Mouse (Mus musculus): ENCODE measurements around the gene Chpt1.
"Not testable (repeated sequence)": the region's sequence is repeated elsewhere in the genome, so short reads cannot be mapped to it uniquely, and the experiment has no call there.

Chpt1 gene

DNA sequence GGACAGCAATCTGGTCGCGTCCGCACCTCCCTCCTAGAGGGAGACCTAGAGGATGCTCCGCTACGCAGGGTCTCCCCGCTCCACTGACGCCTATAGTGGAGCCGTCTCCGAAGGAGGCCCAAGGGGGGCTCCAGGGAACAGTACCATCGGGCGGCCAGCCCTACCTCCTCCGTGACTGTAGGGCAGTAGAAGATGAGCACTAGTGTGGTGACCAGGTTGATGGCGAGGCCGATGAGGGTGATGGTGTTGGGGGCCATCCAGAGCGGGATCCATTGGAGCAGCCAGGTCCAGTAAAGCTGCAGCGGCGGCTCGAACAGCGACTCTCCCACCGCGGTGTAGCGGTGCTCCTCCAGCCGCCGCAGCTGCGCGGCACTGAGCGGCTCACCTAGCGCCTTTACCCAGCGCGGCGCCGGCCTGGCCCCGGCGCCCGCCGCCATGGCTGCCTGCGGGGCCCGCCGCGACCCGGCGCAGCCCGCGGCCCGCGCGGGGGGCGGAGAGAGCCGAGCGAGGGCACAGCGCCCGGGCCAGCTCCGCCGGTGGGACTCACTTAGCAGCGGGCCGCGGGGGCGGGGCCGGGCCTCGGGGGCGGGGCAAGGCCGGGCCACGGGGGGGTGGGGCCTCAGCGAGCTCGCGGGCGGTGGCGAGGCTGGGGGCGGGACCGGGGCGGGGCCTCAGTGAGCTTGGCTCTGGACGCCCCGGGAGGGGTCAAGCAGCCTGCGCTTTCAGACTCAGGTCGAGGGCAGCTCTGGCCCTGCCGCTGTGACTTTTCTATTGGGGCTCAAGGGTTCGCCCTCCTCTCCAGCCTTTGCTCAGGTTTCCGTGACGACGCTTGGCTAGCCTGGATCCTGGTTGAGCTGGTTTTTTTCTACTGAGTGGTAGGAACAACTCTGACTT is at the start of gene Chpt1:
Gene Chpt1 (minus strand): TSS at position 653 of the 894 bp plus-strand sequence.
- DNase-seq (ENCODE audit: low spot score in 2 of 2): peak; percentile 80 to 82

DNA sequence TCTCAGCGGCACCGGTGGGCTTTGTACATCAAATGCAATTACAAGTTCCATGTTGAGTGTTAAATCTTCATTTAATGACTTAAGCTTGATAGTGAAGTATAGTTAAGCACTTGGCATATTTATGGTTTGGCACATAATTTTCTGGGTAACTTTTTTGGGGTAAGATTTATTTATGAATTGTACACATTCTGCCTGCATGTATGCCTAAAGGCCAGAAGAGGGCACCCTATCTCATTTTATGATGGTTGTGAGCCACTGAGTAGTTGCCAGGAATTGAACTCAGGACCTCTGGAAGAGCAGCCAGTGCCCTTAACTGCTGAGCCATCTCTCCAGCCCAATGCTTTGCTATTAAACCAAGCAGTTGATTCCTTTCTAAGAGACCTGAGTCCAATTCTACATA is 48.9 kb upstream of the Chpt1 start:
- DNase-seq (ENCODE audit: low spot score in 2 of 2): no peak

GRCm38 (mm10) chr10:88550225-88550624 is 46.4 kb upstream of the Chpt1 start:
- no peak for DNase-seq (ENCODE audit: low spot score in 2 of 2)

DNA sequence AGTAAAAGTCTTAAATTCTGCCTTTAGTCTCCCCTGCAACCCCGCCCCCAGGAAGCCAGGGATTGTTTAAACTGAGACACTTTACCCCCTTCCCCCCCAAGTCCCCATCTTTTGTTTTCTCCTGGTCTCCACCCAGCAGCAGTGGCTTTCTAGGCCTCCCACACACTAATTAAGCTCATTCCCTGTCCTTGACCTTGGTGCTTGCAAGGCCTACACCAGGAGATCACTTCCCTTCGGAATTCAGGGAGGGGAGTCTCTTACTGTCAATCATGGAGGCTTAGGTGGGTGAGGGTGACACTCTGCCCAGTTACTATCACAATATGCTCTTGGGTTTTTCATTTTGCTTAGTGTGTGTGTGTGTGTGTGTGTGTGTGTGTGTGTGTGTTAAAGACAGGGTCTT is 43.8 kb upstream of the Chpt1 start:
- no peak for DNase-seq (ENCODE audit: low spot score in 2 of 2)

- no peak for DNase-seq (ENCODE audit: low spot score in 2 of 2)
Measured at GRCm38 (mm10) chr10:88530631-88531030, 26.8 kb upstream of the Chpt1 start.

DNA sequence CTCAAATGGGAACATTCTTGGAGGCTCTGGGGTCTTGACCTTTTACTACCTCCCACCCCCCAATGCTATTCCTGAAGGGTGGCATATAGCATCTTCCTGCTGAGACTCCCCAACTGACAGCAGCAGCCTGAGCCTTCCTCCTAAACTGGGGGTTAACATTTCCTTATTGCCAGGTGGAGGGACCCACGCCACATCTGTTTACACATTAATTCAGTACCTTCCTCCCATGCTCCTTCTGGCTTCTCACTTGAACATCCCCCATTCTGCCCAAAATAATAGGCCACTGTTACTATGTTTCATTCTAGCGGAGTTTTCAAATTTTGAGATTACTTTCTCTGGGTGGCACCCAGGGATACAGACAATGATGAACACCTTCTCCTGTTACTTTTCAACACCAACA is 20.1 kb upstream of the Chpt1 start:
- no peak for DNase-seq (ENCODE audit: low spot score in 2 of 2)

DNA sequence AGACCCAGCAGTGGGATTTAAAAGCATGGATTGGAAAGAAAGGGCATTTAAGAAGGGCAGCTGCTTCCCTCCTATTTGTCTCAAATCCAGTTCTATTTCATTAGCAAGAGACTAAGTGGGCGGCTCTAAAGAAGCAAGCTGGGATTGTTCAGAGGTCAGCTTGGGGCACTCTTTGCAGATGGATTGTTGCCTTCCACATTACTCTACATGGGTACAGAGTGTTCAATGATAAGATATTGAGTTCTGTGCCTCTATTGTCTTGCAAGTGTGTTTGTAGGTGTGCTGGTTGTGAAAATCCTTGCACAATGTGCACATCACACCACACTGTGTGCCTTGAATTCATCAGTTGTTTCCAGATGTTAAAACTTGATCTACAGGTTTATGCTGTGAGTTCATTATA is 19.3 kb upstream of the Chpt1 start:
- no peak for DNase-seq (ENCODE audit: low spot score in 2 of 2)

DNA sequence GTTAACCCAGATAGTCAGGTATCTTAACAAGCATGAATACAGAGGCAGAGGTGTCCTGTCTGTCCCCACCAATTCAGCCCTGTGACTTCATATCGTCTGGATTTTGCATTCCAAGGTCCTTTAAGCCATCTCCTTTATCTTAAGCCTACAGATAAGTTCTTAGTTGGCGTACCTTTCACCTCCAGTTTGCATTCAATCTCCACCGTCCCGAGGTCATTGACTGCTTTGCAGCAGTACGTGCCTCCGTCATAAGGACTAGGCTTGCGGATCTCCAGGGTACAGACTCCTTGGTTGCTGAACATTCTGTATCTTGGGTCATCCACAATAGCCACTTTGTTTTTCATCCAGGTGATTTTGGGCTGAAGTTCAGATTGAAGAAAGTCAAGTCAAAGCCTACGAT is 18.9 kb upstream of the Chpt1 start:
- DNase-seq (ENCODE audit: low spot score in 2 of 2): no peak

- not testable (repeated sequence) for DNase-seq (ENCODE audit: low spot score in 2 of 2)
Measured at GRCm38 (mm10) chr10:88515049-88515448, 11.2 kb upstream of the Chpt1 start.

- peak; percentile 11 to 30 for DNase-seq (ENCODE audit: low spot score in 2 of 2)
Measured at GRCm38 (mm10) chr10:88514495-88514894, 10.6 kb upstream of the Chpt1 start.

- DNase-seq (ENCODE audit: low spot score in 2 of 2): no peak
Measured at GRCm38 (mm10) chr10:88513574-88514135, 9.8 kb upstream of the Chpt1 start.

GRCm38 (mm10) chr10:88511355-88511754 is 7.5 kb upstream of the Chpt1 start:
- no peak for DNase-seq (ENCODE audit: low spot score in 2 of 2)

GRCm38 (mm10) chr10:88510503-88511271 is 6.8 kb upstream of the Chpt1 start:
- DNase-seq (ENCODE audit: low spot score in 2 of 2): no peak

DNA sequence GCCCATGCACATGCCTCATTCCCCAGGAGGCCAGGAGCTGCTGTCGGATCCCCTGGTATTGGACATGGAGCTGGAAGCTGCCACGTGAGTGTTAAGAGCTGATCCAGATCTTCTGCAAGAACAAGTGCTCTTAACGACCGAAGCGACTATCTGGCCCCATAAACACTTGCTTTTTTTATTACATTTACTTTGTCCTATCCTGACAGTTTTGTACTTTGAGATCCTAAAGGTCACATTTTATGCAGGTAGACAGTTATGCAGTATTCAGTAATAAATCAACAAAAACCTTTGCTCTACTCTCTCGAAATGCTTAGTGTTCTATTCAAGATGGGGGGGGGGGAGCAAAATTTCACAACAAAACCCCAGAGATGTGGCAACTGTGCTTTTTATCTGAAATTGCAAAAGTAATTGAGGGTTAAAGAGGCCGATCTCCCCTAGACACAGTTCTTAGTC is 3.8 kb upstream of the Chpt1 start:
- DNase-seq (ENCODE audit: low spot score in 2 of 2): no peak

- no peak for DNase-seq (ENCODE audit: low spot score in 2 of 2)
Measured at GRCm38 (mm10) chr10:88505256-88505655, 1.4 kb upstream of the Chpt1 start.

DNA sequence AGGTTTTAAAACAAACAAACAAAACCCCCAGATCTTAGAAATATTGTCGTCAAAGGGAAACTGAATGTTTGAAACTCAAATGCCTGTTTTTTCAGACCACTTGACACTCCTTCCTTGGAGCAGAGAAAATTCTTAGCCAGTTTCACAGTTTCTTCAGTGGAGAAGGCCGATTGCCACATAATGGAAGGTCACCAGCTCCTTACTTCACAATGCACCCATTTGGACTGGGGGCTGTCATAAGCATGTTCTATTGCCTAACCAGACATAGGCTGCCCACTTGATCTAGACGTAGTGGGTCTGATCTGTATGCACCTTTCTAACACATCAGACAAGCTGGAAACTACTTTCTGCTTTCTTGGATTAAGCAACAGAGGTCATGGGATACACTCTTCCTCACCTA is 608 bp upstream of the Chpt1 start:
- DNase-seq (ENCODE audit: low spot score in 2 of 2): no peak

DNA sequence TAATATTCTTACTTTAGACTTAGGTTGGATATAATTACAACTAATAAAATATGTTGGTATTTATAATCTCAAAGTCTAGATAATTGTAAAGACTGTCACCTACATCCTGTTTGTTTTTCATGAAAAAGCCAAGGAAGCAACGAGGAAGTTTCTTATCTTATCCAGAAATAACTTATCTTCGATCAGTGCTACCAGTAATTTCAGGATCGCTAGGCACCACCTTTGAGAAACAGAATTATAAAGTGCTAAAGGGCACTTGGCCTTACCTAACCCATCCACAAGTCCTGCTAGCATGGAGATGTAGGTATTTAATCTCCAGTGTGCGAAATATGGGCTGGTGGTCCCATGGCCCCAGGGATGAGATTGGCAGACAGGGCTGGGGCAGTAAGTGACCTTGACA is 954 bp downstream of the Chpt1 start:
- no peak for DNase-seq (ENCODE audit: low spot score in 2 of 2)

GRCm38 (mm10) chr10:88501886-88502765 is 1.7 kb downstream of the Chpt1 start:
- no peak for DNase-seq (ENCODE audit: low spot score in 2 of 2)

GRCm38 (mm10) chr10:88501370-88501769 is 2.5 kb downstream of the Chpt1 start:
- no peak for DNase-seq (ENCODE audit: low spot score in 2 of 2)

GRCm38 (mm10) chr10:88499993-88500392 is 3.9 kb downstream of the Chpt1 start:
- no peak for DNase-seq (ENCODE audit: low spot score in 2 of 2)

- no peak for DNase-seq (ENCODE audit: low spot score in 2 of 2)
Measured at GRCm38 (mm10) chr10:88496864-88497564, 6.9 kb downstream of the Chpt1 start.
